Mouse (Mus musculus): ENCODE data around the gene Flt4.

GRCm38 (mm10) chr11:49631154-49631553, 22.1 kb downstream of the Flt4 start:
- peak; percentile 61 for TF ChIP-seq CTCF (IDR thresholded peaks at IDR 0.05; ENCODE audit: insufficient read depth, low read length)
- TF ChIP-seq POLR2A (IDR thresholded peaks at IDR 0.05; ENCODE audit: borderline replicate concordance, extremely low read depth, low read depth, low read length) = no peak
